Mouse (Mus musculus) stomach, embryonic 16.5 days (tissue): ENCODE measurements at regions not wholly inside any gene's neighbourhood (a gene's known extent, or its start where the extent isn't known, plus 50 kb on each side); places are given as distances from the start of the nearest gene placed in this dataset.

Experiments used
- ATAC-seq: fragments of 200-750 bp; cut with Nextera tagmentation; 2 replicates; pipeline ENCODE4 v1.8.0; 2017; ENCODE audit warnings: moderate number of reproducible peaks, moderate TSS enrichment; ENCODE audit not compliant: insufficient read depth, low FRiP score
- H3K27ac ChIP-seq: fragments of 300-500 bp; sonication (generic); 2 replicates; pipeline ENCODE4 v1.5.1; 2014; ENCODE audit warnings: low read length
- H3K27me3 ChIP-seq: fragments of 300-500 bp; sonication (generic); 2 replicates; pipeline ENCODE4 v1.6.1; 2014; ENCODE audit warnings: low read length, control low read depth, mixed read lengths; ENCODE audit not compliant: control insufficient read depth, insufficient read depth
- H3K36me3 ChIP-seq: fragments of 300-500 bp; sonication (generic); 2 replicates; pipeline ENCODE4 v1.6.1; 2014; ENCODE audit warnings: low read length; ENCODE audit not compliant: control insufficient read depth, insufficient read depth
- H3K4me1 ChIP-seq: fragments of 300-500 bp; sonication (generic); 2 replicates; pipeline ENCODE4 v1.6.1; 2014; ENCODE audit warnings: low read length, control low read depth, mixed read lengths; ENCODE audit not compliant: control insufficient read depth, insufficient read depth
- H3K4me2 ChIP-seq: fragments of 300-500 bp; sonication (generic); 2 replicates; pipeline ENCODE4 v1.6.1; 2014; ENCODE audit warnings: low read depth, low read length, mixed read lengths
- H3K4me3 ChIP-seq: fragments of 300-500 bp; sonication (generic); replicated peaks from 2 replicates; pipeline ENCODE4 v1.5.1; 2014; ENCODE audit warnings: mild to moderate bottlenecking, low read length
- H3K9ac ChIP-seq: fragments of 300-500 bp; sonication (generic); 2 replicates; pipeline ENCODE4 v1.6.1; 2014; ENCODE audit warnings: low read length
- H3K9me3 ChIP-seq: fragments of 300-500 bp; sonication (generic); replicated peaks from 2 replicates; pipeline ENCODE4 v1.6.1; 2016; ENCODE audit warnings: low read length, control low read depth; ENCODE audit not compliant: control insufficient read depth
- WGBS: fragments of 180-500 bp; shearing (Covaris S2); extraction: QIAGEN DNeasy Blood & Tissue Kit; methylation state at CpG from one replicate; pipeline ENCODE4 v1.1.7; 2014; 5-methylcytosine and 5-hydroxymethylcytosine counted together

DNA sequence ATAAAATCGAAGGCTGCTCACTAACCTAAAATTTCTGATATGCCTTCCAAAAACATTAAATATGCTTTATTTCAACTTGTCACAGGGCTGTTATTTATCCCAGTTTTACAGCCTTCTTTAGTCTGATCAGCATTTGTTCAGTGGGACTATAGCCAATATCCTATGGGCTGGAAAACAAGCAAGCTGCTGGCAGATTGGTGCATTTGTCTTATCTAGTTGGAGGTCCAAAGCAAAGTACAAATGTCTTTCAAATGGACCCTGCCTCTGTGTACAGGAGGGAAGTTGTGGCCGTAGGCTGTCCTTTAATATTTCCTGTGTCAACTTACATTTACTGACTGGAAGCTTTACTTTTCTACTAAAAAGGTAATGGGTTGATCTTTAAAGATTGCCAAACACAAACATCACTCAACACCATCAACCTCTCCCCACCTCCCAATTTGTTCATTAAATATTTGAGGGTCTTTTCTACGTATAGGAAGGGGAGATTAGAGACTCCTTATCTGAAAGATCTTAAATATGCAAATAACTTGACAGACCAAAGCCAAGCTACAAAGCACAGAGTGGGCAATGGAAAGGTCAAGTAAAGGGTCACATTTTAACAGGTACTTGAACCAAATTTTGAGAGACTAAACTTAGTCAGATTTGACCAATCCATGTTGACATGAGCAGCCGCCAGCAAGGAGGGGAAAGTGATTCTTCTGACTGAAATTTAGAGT, 233.4 kb downstream of the Gm11232 start:
- H3K27ac ChIP-seq: no peak overlapping the region
- no peak overlapping the region for H3K4me2 ChIP-seq
- WGBS: 50% methylated on average over 4 of the region's 4 CpGs
- no peaks in the 10 kb centered on the region for H3K9me3 ChIP-seq
- H3K36me3 ChIP-seq: no peaks in the 10 kb centered on the region
- no peak overlapping the region for H3K9ac ChIP-seq
- H3K4me3 ChIP-seq: no peak overlapping the region
- no peaks in the 10 kb centered on the region for H3K27me3 ChIP-seq
- no peak for ATAC-seq
- H3K4me1 ChIP-seq: 0 out of 2 replicates have a peak, but pooled peaks cover 4% of the 10 kb centered on the region

DNA sequence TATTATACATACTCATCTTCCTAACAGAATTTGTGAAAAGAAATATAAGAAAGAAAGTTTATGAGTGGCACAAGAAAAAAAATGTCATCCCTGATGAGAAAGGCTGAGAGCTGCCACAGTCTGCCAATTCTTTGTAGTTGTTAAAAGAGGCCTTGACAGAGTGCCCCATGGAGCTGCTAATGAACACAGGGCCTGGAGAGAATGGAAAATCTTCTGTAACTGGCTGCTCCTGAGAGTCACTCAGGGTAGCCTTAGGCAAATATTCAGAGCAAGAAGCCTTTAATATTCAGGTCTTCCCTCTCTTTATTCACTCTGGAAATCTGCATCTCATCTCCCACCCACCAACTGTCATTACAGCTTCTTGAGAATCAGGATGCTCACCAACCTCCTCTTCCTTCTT, 237.0 kb downstream of the Gm11232 start:
- no peak overlapping the region for H3K27ac ChIP-seq
- ATAC-seq: no peak
- H3K36me3 ChIP-seq: no peaks in the 10 kb centered on the region
- no peak overlapping the region for H3K4me2 ChIP-seq
- H3K4me1 ChIP-seq: 0 out of 2 replicates have a peak, but pooled peaks cover 4% of the 10 kb centered on the region
- H3K9ac ChIP-seq: no peak overlapping the region
- H3K4me3 ChIP-seq: no peak overlapping the region
- H3K27me3 ChIP-seq: no peaks in the 10 kb centered on the region
- no peaks in the 10 kb centered on the region for H3K9me3 ChIP-seq

DNA sequence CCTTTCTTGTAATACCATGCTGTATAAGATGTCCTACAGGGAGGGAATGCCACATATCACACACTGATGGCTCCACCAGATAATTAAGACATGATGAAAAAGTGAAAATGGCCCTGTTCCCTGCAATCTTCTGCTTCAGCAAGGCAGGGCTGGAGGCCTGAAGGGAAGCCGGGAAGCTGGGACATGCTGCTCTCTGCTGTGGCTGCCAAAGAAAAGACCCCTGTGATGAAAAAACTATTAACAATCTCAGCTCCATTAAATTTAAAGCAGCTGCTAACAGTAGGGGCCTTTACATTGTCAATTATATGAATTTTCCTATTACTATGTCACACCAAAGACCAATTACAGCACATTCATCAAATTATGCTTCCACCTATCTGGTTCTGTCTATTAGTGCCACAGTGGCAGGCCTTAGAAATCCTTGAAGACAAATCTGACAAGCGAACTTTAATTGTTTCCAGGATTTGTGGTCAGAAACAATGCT, 239.8 kb downstream of the Gm11232 start:
- Histone ChIP-seq H3K4me2 (no peak overlapping the region), H3K4me3 (no peak overlapping the region), H3K9ac (no peak overlapping the region), H3K4me1 (no peaks in the 10 kb centered on the region), H3K27me3 (no peaks in the 10 kb centered on the region), H3K27ac (no peak overlapping the region), H3K36me3 (no peaks in the 10 kb centered on the region), H3K9me3 (no peaks in the 10 kb centered on the region)
- ATAC-seq: no peak
- 69% methylated on average over 2 of the region's 2 CpGs for WGBS

DNA sequence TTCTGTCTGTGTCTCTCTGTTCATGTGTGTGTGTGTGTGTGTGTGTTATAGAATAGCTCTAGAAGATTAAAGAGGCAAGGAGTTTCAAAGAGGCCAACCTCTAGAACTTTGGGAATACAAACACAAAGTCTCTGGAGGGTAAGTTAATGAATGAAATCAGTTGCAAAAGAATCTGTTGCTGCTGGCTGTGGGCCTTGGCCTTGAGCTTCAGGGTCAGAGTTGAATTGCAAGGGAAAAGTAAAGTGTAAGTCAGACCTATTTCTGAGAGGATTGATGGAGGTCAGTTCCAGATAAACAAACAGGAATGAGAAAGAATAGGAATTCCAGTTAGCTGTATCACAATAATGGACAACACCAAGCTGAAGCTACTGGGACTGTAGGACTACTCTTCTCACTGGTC, 250.9 kb downstream of the Gm11232 start:
- Histone ChIP-seq H3K27ac (no peak overlapping the region), H3K9me3 (no peaks in the 10 kb centered on the region), H3K36me3 (no peaks in the 10 kb centered on the region), H3K4me1 (no peaks in the 10 kb centered on the region), H3K27me3 (no peaks in the 10 kb centered on the region), H3K4me3 (no peak overlapping the region), H3K4me2 (no peak overlapping the region), H3K9ac (no peak overlapping the region)
- no peak for ATAC-seq

DNA sequence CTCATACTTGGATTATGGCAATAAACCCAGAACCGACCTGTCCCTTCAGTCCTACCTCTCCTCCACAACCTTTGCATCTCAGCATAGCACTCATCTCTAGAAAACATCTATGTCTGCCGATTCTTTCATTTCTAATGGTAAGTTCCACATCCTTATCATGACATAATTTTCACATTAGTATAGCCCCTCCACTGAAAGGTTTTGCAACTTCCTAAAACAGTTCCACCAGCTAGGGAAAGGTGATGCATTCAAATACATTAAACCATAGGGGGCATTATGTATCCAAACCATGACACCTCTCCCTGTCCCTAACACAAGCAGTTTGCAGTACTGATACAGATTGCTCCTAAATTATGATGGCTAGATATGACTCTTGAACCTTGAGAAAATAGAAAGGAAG, 268.0 kb downstream of the Gm11232 start:
- 80% methylated on average over 2 of the region's 2 CpGs for WGBS
- H3K27me3 ChIP-seq: no peaks in the 10 kb centered on the region

DNA sequence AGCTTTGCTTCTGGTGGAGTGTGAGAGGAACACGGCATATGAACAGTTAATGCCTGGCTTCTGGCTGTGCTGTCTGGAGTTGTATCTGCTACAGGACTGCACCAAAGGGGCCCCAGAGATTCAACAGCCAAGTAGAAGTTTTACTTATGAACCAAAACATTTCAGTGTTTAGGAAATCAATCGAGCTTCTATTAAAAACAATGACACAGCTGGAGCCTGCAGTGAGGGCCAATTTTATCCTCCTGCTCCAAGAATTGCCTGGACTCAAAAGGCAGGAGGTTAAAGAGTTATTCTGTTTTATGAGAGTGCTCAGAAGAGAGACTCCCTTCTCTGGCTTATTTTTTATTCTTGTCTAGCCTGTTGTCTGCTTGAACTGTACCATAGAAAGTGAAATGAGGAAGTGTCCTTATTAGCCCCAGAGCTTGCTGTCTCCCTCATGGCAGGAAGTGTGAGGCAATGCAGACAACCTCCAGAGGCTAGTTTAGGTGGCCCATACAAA, 269.1 kb downstream of the Gm11232 start:
- ATAC-seq: peak; percentile 90
- WGBS: 17% methylated on average over 2 of the region's 2 CpGs
- H3K27ac ChIP-seq: peak overlapping the region; percentile 73

More for the DNA sequence above, 268.0 kb downstream of the Gm11232 start:
- H3K9ac ChIP-seq: no peak overlapping the region
- no peaks in the 10 kb centered on the region for H3K9me3 ChIP-seq
- H3K4me1 ChIP-seq: peaks cover 6% of the 10 kb centered on the region; the same call in 1 of the 2 replicates
- ATAC-seq: no peak
- no peaks in the 10 kb centered on the region for H3K36me3 ChIP-seq
- H3K27ac ChIP-seq: no peak overlapping the region
- H3K4me3 ChIP-seq: no peak overlapping the region
- no peak overlapping the region for H3K4me2 ChIP-seq

DNA sequence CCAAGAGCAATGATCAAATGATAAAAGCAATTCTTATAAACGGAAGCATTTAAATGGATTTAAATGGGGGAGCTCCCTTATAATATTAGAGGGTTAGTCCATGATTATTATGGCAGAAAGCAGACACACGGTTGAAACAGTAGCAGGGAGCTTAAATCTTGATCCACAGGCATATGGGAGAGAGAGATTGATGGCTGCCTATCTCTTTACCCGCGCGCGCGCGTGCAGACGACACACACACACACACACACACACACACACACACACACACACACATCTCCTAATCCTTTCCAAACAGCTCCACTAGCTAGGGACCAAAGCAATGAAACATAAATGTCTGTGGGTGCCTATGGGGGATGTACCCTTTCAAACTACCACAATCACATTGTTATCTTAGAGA, 269.7 kb downstream of the Gm11232 start:
- H3K36me3 ChIP-seq: no peaks in the 10 kb centered on the region
- H3K4me1 ChIP-seq: peaks cover 6% of the 10 kb centered on the region; the same call in 1 of the 2 replicates
- WGBS: 79% methylated on average over 9 of the region's 9 CpGs
- no peak overlapping the region for H3K4me2 ChIP-seq
- H3K27ac ChIP-seq: no peak overlapping the region
- ATAC-seq: no peak
- no peaks in the 10 kb centered on the region for H3K27me3 ChIP-seq
- no peak overlapping the region for H3K4me3 ChIP-seq
- no peaks in the 10 kb centered on the region for H3K9me3 ChIP-seq
- H3K9ac ChIP-seq: no peak overlapping the region

More for the DNA sequence above, 269.1 kb downstream of the Gm11232 start:
- no peak overlapping the region for H3K4me3 ChIP-seq
- H3K36me3 ChIP-seq: no peaks in the 10 kb centered on the region
- H3K4me2 ChIP-seq: 0 out of 2 replicates have a peak overlapping the region, but pooled peaks have one; percentile 7
- H3K9ac ChIP-seq: no peak overlapping the region
- no peaks in the 10 kb centered on the region for H3K27me3 ChIP-seq
- H3K9me3 ChIP-seq: no peaks in the 10 kb centered on the region
- peaks cover 6% of the 10 kb centered on the region; the same call in 1 of the 2 replicates for H3K4me1 ChIP-seq

DNA sequence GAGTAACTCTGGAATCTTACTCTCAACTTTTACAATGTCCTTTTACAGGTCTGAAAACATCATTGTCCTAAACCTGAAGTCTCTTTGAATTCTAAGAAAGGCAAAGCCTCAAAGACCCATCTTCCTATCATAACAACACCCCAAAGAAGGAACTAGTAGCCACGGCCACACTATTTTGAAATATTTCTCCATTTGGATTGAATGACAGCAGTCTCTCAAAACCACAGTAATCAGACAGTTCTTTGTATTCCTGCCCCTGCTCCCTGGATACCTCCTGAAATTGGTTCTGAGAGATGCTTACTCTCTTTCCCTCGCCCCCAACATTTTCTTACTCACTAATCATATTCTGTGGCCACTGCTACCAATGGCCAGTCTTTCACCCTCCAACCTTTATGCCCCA, 276.8 kb downstream of the Gm11232 start:
- 78% methylated on average over 2 of the region's 2 CpGs for WGBS

DNA sequence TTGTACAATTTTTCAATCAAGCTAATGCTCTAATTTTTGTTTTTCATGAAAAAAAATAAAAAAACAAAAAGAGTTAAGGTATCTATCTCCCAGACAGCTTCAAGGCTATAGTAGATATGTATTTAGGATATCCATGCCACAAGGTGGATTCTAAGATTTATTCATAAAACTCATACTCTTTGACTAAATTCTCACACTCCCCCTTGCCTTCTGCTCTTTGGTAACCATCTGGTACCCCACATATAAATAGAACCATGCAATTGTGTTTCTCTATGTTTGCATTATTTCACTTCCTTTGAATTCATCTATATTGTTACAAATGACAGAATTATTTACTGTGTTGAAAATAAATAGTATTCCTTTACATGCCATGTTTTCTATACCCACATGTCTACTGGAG, 287.2 kb downstream of the Gm11232 start:
- Histone ChIP-seq H3K4me1 (no peaks in the 10 kb centered on the region), H3K27me3 (no peaks in the 10 kb centered on the region), H3K27ac (no peak overlapping the region), H3K9me3 (no peaks in the 10 kb centered on the region), H3K9ac (no peak overlapping the region), H3K36me3 (no peaks in the 10 kb centered on the region), H3K4me3 (no peak overlapping the region), H3K4me2 (no peak overlapping the region)
- no peak for ATAC-seq

More for the DNA sequence above, 276.8 kb downstream of the Gm11232 start:
- Histone ChIP-seq H3K9ac (no peak overlapping the region), H3K9me3 (no peaks in the 10 kb centered on the region), H3K27ac (no peak overlapping the region), H3K36me3 (no peaks in the 10 kb centered on the region), H3K4me1 (no peaks in the 10 kb centered on the region), H3K4me2 (no peak overlapping the region), H3K27me3 (no peaks in the 10 kb centered on the region), H3K4me3 (no peak overlapping the region)
- no peak for ATAC-seq
